Mouse (Mus musculus): Measurements from ENCODE around the gene Il1r2.

DNA sequence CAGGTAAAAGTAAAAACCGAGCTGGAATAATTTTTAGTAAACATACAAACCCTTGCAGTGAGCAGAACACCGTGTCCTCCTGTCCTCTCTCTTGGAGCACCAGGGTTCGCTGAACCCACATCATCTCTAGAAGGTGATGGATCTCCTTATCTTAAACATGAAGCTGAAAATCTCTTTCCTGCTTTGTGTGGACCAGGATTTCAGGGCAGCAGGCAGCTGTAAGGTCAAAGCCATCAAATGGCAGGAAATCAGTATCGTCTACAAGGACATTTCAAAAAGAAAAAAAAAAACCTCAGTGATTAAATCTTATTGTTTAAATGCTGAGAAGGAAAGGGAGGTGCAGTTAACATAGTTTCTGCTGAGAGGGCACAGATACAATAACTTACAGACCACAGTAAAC is 50.4 kb downstream of the Il1r2 start:
- no peak for TF ChIP-seq CTCF (IDR thresholded peaks at IDR 0.05; ENCODE audit: borderline replicate concordance, control insufficient read depth, extremely low read depth, insufficient read depth, low read length, poor library complexity)
- no peak for TF ChIP-seq POLR2A (IDR thresholded peaks at IDR 0.05; ENCODE audit: control insufficient read depth, extremely low read depth, insufficient read depth, low read length, poor library complexity)
